Mouse (Mus musculus) lung, adult 2 months (tissue): ENCODE results near the gene Apoc4.

Experiments used
- CTCF ChIP-seq: fragments of 200-500 bp; IDR thresholded peaks from 2 replicates; pipeline ENCODE4 v1.5.1; 2011; ENCODE audit warnings: mild to moderate bottlenecking, low read length, control low read depth; ENCODE audit not compliant: insufficient read depth
- POLR2A ChIP-seq: fragments of 200-500 bp; IDR thresholded peaks from 2 replicates; pipeline ENCODE4 v1.6.1; 2011; ENCODE audit warnings: low read depth, mild to moderate bottlenecking, control low read depth, low read length, borderline replicate concordance; ENCODE audit errors: extremely low read depth

DNA sequence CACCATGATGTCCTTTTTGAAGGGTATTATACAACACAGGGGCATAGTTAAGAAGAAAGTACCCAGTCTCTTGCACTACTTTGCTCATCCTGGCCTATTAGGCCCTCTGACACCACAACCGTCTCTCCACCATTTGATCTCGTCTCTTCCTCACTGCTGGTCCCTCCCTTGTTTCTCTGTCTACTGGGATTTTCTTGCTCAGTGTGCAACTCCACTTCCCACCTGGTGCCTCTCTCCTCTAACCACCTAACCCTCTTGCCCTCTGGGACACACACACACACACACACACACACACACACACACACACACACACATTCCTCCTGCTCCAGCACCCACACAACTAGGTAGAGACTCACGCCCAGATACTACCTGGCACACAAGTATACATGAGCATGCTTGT is 2.4 kb downstream of the Apoc4 start:
- TF ChIP-seq POLR2A: no peak
- TF ChIP-seq CTCF: no peak
